Comparison of ENCODE assay signal across 8 mouse cellular contexts in the genomic region with DNA sequence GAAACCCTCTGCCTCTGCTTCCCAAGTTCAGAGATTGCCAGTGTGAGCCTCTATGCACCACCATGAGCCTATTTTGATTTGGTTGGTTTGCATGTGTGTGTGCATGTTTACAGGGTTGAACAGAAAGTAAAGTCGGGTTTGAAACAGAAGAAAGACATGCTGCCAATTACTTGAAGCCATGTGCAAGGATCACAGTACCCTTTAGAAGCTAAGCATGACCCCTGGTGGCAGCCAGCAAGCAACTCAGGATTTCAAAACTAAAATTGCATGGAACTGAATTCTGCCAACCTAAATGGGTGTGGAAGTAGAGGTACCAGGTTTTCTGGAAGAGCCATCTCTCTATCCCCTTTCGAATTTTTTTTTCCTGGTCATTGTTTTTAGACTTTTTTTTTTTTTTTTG. TPM values are rescaled to one million over a fixed set of nuclear protein-coding genes. Genes with fewer than 3 reads are reported as not detected.
DNase-seq lines count a peak whose midpoint lies in the region; TF ChIP-seq lines count a peak whose summit lies in the region.

No protein-coding gene starts in this region.

- intact Hi-C loops in heart, postnatal 25 days (cut with DNase I): loop anchor here (2.0 kb wide), 1 partner anchor 118 kb away; no protein-coding TSS in a partner anchor
- intact Hi-C loops in gastrocnemius, postnatal 14 days (cut with DNase I; ENCODE audit: low total_unique reads): no loop called here

- no peak overlapping the region for H3K4me3 ChIP-seq in myocyte
- no peak overlapping the region for H3K4me3 ChIP-seq in midbrain, embryonic 10.5 days

- DNase-seq in heart, adult 18-20 months: peak; percentile 27 to 49
- no peak for DNase-seq in heart, postnatal 25 days (ENCODE audit: low spot score)
- DNase-seq in 3T3-L1 (ENCODE audit: low read depth, low spot score) (peak; percentile 76), R1 (ENCODE audit: low read depth, low spot score) (peak; percentile 8)
- peak; percentile 10 for DNase-seq in gastrocnemius, postnatal 14 days
- no peak for DNase-seq in right cerebral cortex, postnatal 10 days (ENCODE audit: low spot score in 2 of 2)
- DNase-seq in midbrain, embryonic 10.5 days (ENCODE audit: low spot score): no peak

- no peaks in the 10 kb centered on the region for H3K9me3 ChIP-seq in midbrain, embryonic 10.5 days (replicated peaks)

- peak overlapping the region; percentile 61 for H3K4me2 ChIP-seq in myocyte (ENCODE audit: low read depth)

- no peaks in the 10 kb centered on the region for H3K27me3 ChIP-seq in myocyte (ENCODE audit: control insufficient read depth, insufficient read depth, insufficient read length)
- peaks cover 3% of the 10 kb centered on the region; the same call in 1 of the 2 replicates for H3K27me3 ChIP-seq in midbrain, embryonic 10.5 days (ENCODE audit: low read depth, poor library complexity, severe bottlenecking)

- no peaks in the 10 kb centered on the region for H3K4me1 ChIP-seq in midbrain, embryonic 10.5 days

- no peaks in the 10 kb centered on the region for H3K79me2 ChIP-seq in myocyte (ENCODE audit: control insufficient read depth, insufficient read depth)

- H3K36me3 ChIP-seq in myocyte (ENCODE audit: control insufficient read depth, insufficient read depth): no peaks in the 10 kb centered on the region
- H3K36me3 ChIP-seq in midbrain, embryonic 10.5 days: no peaks in the 10 kb centered on the region

- no peak overlapping the region for H3K27ac ChIP-seq in midbrain, embryonic 10.5 days (replicated peaks)

- 66% methylated on average over 2 of the region's 2 CpGs for WGBS in midbrain, embryonic 10.5 days

- no peak overlapping the region for H3ac ChIP-seq in myocyte (ENCODE audit: control insufficient read depth, insufficient read length)

- no peak for TF ChIP-seq POLR2A in myocyte (IDR thresholded peaks at IDR 0.05; ENCODE audit: insufficient read length, low read depth)

TF ChIP-seq in myocyte, 11 proteins besides CTCF, POLR2A, EP300 and RAD21:
- TF ChIP-seq MYOG (IDR thresholded peaks at IDR 0.05; ENCODE audit: control insufficient read depth in 1 of 3, insufficient read depth in 1 of 3, insufficient read length in 2 of 3, low read depth in 2 of 3): no peak
- TF ChIP-seq USF1 (IDR thresholded peaks at IDR 0.05; ENCODE audit: low read depth): no peak
- no peak for TF ChIP-seq MYOD1 (IDR thresholded peaks at IDR 0.05; ENCODE audit: control insufficient read depth in 1 of 3, insufficient read length in 2 of 3, low read depth in 2 of 3)
- TF ChIP-seq SRF (IDR thresholded peaks at IDR 0.05; ENCODE audit: control insufficient read depth, insufficient read length, low read depth): no peak
- TF ChIP-seq CEBPB (IDR thresholded peaks at IDR 0.05; ENCODE audit: insufficient read depth, poor library complexity, severe bottlenecking): no peak
- TF ChIP-seq MAX (IDR thresholded peaks at IDR 0.05; ENCODE audit: low read depth): no peak
- no peak for TF ChIP-seq E2F4 (IDR thresholded peaks at IDR 0.05; ENCODE audit: insufficient read depth)
- TF ChIP-seq POLR2AphosphoS2 (IDR thresholded peaks at IDR 0.05; ENCODE audit: insufficient read length, low read depth): no peak
- TF ChIP-seq TCF12 (IDR thresholded peaks at IDR 0.05; ENCODE audit: insufficient read depth, poor library complexity, severe bottlenecking): no peak
- TF ChIP-seq TCF3 (IDR thresholded peaks at IDR 0.05; ENCODE audit: insufficient read length, low read depth): no peak
- TF ChIP-seq REST (IDR thresholded peaks at IDR 0.05; ENCODE audit: insufficient read depth, insufficient read length): no peak

RNA-seq across cellular contexts. Expression of a gene that starts 33.0 kb away (rescaled TPM):
- total RNA-seq in heart, adult 18-20 months (2021): 10 to 100 TPM; 20.5 to 28.9 TPM
- total RNA-seq in heart, postnatal 25 days (2021): 10 to 100 TPM; 25.9 to 29.0 TPM
- 10 to 100 TPM; 17.8 to 18.6 TPM for total RNA-seq in gastrocnemius, postnatal 14 days (2021)
- polyA plus RNA-seq in myocyte (2012; fragmentation: generic; extraction: Trizol): 8.4 TPM
- polyA plus RNA-seq in midbrain, embryonic 10.5 days (2016; fragmentation: Nextera tagmentation; extraction: Ambion mirVana): 10.6 and 12.4 TPM in 2 replicates

Comparison
In these comparisons a context has a peak if more than half of its experiments do, and no peak if none do; other contexts are left out.
1. DNase-seq: peak in heart, adult 18-20 months (2 of 2), 3T3-L1 (single experiment), R1 (single experiment) and gastrocnemius, postnatal 14 days (single experiment); none in heart, postnatal 25 days (single experiment), right cerebral cortex, postnatal 10 days (0 of 2) and midbrain, embryonic 10.5 days (single experiment).